Mouse (Mus musculus): Measurements from ENCODE around the gene Spock2. TPM values are rescaled to one million over a fixed set of nuclear protein-coding genes. Genes with fewer than 3 reads are reported as not detected.
"Not testable (repeated sequence)": the region's sequence is repeated elsewhere in the genome, so short reads cannot be mapped to it uniquely, and the experiment has no call there.

The Spock2 gene
- polyA plus RNA-seq, 1 experiment = 11.0 TPM

DNA sequence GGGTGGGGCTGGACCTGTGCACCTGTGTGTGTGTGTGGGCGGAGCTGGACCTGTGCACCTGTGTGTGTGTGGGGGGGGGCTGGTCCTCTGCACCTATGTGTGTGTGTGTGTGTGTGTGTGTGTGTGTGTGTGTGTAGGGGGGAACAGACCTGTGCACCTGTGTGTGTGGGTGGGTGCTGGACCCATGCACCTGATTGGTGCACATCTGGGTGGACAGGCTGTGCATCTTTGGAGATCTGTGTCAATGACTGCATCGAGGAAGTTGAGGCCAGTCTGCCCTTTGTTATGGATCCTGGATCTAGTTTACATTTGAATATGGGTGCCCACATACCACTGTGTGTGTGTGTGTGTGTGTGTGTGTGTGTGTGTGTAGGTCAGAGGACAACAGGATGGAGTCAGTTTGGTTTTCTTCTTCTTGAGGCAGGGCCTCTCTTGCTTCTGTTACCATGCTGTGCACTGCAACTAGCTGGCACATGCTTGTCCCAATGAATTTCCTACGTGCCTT is 35.7 kb downstream of the Spock2 start:
- Histone ChIP-seq H3K27me3 (ENCODE audit: control insufficient read depth, insufficient read depth, low read length, poor library complexity, severe bottlenecking) (no peaks in the 10 kb centered on the region), H3K4me1 (ENCODE audit: control insufficient read depth, insufficient read depth, low read length) (peaks cover 7% of the 10 kb centered on the region), H3K9me3 (replicated peaks; ENCODE audit: control insufficient read depth, insufficient read depth, low read length, poor library complexity, severe bottlenecking) (no peaks in the 10 kb centered on the region), H3K4me3 (ENCODE audit: low read depth, low read length) (no peak overlapping the region), H3K36me3 (ENCODE audit: control insufficient read depth, insufficient read depth, low read length, poor library complexity, severe bottlenecking) (no peaks in the 10 kb centered on the region), H3K27ac (ENCODE audit: insufficient read depth, low read length) (peak overlapping the region; percentile 24; the same call in 1 of the 2 replicates), H3K9ac (ENCODE audit: low read depth, poor library complexity, severe bottlenecking) (no peak overlapping the region)
- no peak for TF ChIP-seq POLR2A (IDR thresholded peaks at IDR 0.05; ENCODE audit: insufficient read depth, low read length)
- peak; percentile 91 for TF ChIP-seq EP300 (IDR thresholded peaks at IDR 0.05; ENCODE audit: insufficient read depth, low read depth, low read length)

DNA sequence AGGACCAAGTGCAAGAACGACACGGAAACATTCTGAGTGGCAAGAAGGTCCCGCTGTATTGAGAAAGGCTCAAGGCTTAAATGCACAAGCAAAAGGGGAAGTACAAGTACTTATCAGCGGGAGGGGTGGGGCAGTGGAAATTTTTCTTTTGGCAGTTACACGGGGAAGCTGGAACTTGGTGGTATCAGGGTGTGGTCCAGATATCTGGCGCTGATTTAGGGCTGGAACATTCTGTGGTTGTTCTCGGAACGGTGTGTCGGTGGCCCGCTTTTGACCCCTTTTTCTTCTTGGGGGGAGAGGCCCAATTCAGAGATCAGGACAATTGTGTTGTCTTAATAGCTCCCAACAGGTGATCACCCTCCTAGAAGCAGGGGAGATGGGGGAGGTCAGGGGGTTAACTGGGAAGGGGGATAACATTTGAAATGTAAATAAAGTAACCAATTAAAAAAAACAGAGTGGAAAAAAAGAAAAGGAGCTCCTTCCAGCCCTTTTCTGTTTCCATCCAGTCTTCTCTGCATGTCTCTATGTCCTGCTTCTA is 41.6 kb downstream of the Spock2 start:
- not testable (repeated sequence) for H3K4me3 ChIP-seq (ENCODE audit: low read depth, low read length); H3K36me3 ChIP-seq (ENCODE audit: control insufficient read depth, insufficient read depth, low read length, poor library complexity, severe bottlenecking); H3K9ac ChIP-seq (ENCODE audit: low read depth, poor library complexity, severe bottlenecking); H3K4me1 ChIP-seq (ENCODE audit: control insufficient read depth, insufficient read depth, low read length); H3K9me3 ChIP-seq (replicated peaks; ENCODE audit: control insufficient read depth, insufficient read depth, low read length, poor library complexity, severe bottlenecking); H3K27me3 ChIP-seq (ENCODE audit: control insufficient read depth, insufficient read depth, low read length, poor library complexity, severe bottlenecking)
- 0 out of 2 replicates have a peak, but pooled peaks have one; percentile 5 for TF ChIP-seq EP300 (IDR thresholded peaks at IDR 0.05; ENCODE audit: insufficient read depth, low read depth, low read length)
- H3K27ac ChIP-seq (ENCODE audit: insufficient read depth, low read length) = peak overlapping the region; percentile 77; the same call in 1 of the 2 replicates

DNA sequence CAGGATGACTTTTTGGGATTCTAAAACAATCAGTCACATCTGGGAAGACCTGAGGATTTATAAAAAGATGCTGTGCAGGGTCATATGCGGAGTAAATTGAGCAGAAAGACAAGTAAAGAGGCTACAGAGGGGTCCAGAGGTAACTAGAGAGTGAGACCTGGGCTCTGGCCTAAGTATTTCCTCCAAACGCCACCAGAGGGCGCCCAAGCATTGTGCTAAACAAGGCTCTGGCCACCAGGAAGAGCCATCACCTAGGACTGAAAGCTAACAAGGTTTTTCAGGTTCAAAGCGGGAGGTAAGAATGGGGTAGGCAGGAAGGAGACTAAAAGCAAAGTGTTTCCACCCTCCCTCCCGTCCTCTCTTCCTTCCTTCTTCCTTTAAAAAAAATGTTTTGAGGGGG is 42.1 kb downstream of the Spock2 start:
- H3K9ac ChIP-seq (ENCODE audit: low read depth, poor library complexity, severe bottlenecking) = no peak overlapping the region
- H3K27me3 ChIP-seq (ENCODE audit: control insufficient read depth, insufficient read depth, low read length, poor library complexity, severe bottlenecking) = no peaks in the 10 kb centered on the region
- no peaks in the 10 kb centered on the region for H3K9me3 ChIP-seq (replicated peaks; ENCODE audit: control insufficient read depth, insufficient read depth, low read length, poor library complexity, severe bottlenecking)
- peak overlapping the region; percentile 77; the same call in 1 of the 2 replicates for H3K27ac ChIP-seq (ENCODE audit: insufficient read depth, low read length)
- TF ChIP-seq POLR2A (IDR thresholded peaks at IDR 0.05; ENCODE audit: insufficient read depth, low read length) (no peak), EP300 (IDR thresholded peaks at IDR 0.05; ENCODE audit: insufficient read depth, low read depth, low read length) (no peak), CTCF (IDR thresholded peaks at IDR 0.05; ENCODE audit: low read depth, low read length) (peak; percentile 92)
- H3K4me1 ChIP-seq (ENCODE audit: control insufficient read depth, insufficient read depth, low read length) = no peaks in the 10 kb centered on the region
- no peaks in the 10 kb centered on the region for H3K36me3 ChIP-seq (ENCODE audit: control insufficient read depth, insufficient read depth, low read length, poor library complexity, severe bottlenecking)
- H3K4me3 ChIP-seq (ENCODE audit: low read depth, low read length) = no peak overlapping the region

DNA sequence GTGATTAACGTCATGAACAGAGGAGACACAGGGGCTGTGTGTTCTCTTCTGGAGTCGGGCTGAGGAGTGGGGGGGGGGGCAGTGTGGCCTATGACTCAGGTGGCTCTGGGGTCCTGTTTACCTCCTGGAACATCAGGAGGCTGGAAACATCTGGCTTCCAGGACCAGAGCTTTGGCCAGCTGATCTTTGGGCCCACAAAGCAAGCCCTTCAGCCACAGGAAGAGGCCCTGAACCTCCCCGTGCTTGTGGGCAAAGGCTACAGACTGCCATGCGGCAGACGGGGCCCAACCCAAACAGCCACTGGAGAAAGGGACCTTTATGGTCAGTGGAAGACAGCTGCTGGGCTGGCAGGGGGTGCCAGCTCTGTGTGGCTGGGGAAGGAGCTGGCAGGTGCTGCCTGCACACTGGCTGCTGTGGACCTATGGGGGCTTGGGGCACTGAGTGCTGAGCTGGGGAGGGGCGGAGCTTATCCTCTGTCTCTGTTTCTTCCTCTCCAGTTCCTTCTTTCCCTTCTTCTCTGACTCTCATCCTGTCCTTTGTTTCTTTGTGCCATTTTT is 45.2 kb downstream of the Spock2 start:
- H3K27ac ChIP-seq (ENCODE audit: insufficient read depth, low read length) = no peak overlapping the region

DNA sequence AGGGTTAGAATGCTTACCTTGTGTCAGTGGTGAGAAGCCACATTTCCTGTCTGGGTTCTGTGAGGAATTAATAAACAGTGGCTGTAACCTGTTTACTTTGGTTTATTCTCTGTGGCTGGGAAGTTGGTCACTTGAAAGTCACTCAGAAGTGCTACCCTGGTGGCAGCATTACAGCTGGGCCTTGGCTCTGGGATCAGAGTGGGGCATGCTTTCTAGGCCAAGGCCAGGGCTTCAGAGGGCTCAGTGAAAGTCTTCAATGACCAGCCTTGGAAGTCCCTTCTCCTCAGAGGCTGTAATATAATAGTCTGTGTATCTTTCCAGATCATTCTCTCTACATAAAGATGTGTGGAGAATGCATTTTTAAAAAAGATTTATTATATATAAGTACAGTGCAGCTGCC is 50.0 kb downstream of the Spock2 start:
- Histone ChIP-seq H3K4me1 (ENCODE audit: control insufficient read depth, insufficient read depth, low read length) (no peaks in the 10 kb centered on the region), H3K9me3 (replicated peaks; ENCODE audit: control insufficient read depth, insufficient read depth, low read length, poor library complexity, severe bottlenecking) (no peaks in the 10 kb centered on the region), H3K27ac (ENCODE audit: insufficient read depth, low read length) (no peak overlapping the region), H3K9ac (ENCODE audit: low read depth, poor library complexity, severe bottlenecking) (no peak overlapping the region), H3K27me3 (ENCODE audit: control insufficient read depth, insufficient read depth, low read length, poor library complexity, severe bottlenecking) (no peaks in the 10 kb centered on the region), H3K36me3 (ENCODE audit: control insufficient read depth, insufficient read depth, low read length, poor library complexity, severe bottlenecking) (no peaks in the 10 kb centered on the region), H3K4me3 (ENCODE audit: low read depth, low read length) (no peak overlapping the region)
- no peak for TF ChIP-seq CTCF (IDR thresholded peaks at IDR 0.05; ENCODE audit: low read depth, low read length)
- TF ChIP-seq EP300 (IDR thresholded peaks at IDR 0.05; ENCODE audit: insufficient read depth, low read depth, low read length) = no peak
- no peak for TF ChIP-seq POLR2A (IDR thresholded peaks at IDR 0.05; ENCODE audit: insufficient read depth, low read length)

More for the DNA sequence above, 45.2 kb downstream of the Spock2 start:
- no peaks in the 10 kb centered on the region for H3K9me3 ChIP-seq (replicated peaks; ENCODE audit: control insufficient read depth, insufficient read depth, low read length, poor library complexity, severe bottlenecking)
- no peak overlapping the region for H3K4me3 ChIP-seq (ENCODE audit: low read depth, low read length)
- TF ChIP-seq CTCF (IDR thresholded peaks at IDR 0.05; ENCODE audit: low read depth, low read length) = no peak
- TF ChIP-seq POLR2A (IDR thresholded peaks at IDR 0.05; ENCODE audit: insufficient read depth, low read length) = no peak
- no peak for TF ChIP-seq EP300 (IDR thresholded peaks at IDR 0.05; ENCODE audit: insufficient read depth, low read depth, low read length)
- no peaks in the 10 kb centered on the region for H3K4me1 ChIP-seq (ENCODE audit: control insufficient read depth, insufficient read depth, low read length)
- no peak overlapping the region for H3K9ac ChIP-seq (ENCODE audit: low read depth, poor library complexity, severe bottlenecking)
- H3K36me3 ChIP-seq (ENCODE audit: control insufficient read depth, insufficient read depth, low read length, poor library complexity, severe bottlenecking) = no peaks in the 10 kb centered on the region
- H3K27me3 ChIP-seq (ENCODE audit: control insufficient read depth, insufficient read depth, low read length, poor library complexity, severe bottlenecking) = no peaks in the 10 kb centered on the region

DNA sequence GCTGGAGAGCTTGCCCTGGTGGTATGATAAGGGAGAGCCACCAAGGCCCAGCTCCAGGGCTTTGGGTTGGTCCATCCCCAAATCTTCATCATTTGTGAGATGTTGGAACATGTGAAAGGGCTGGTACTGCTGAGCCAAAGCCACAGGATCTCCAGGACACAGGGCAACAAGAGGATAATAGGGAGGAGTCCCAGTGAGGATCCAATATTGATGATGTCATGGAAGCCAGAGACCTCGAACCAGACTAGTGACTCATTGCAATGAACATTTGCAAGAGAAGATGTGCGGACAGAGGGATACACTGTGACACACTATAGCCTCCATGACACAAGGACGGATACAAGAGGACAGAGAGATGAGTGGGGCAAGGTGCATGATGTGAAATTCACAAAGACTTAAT is 52.1 kb downstream of the Spock2 start:
- TF ChIP-seq CTCF (IDR thresholded peaks at IDR 0.05; ENCODE audit: low read depth, low read length) (no peak), EP300 (IDR thresholded peaks at IDR 0.05; ENCODE audit: insufficient read depth, low read depth, low read length) (no peak), POLR2A (IDR thresholded peaks at IDR 0.05; ENCODE audit: insufficient read depth, low read length) (no peak)
- Histone ChIP-seq H3K27me3 (ENCODE audit: control insufficient read depth, insufficient read depth, low read length, poor library complexity, severe bottlenecking) (no peaks in the 10 kb centered on the region), H3K36me3 (ENCODE audit: control insufficient read depth, insufficient read depth, low read length, poor library complexity, severe bottlenecking) (no peaks in the 10 kb centered on the region)

DNA sequence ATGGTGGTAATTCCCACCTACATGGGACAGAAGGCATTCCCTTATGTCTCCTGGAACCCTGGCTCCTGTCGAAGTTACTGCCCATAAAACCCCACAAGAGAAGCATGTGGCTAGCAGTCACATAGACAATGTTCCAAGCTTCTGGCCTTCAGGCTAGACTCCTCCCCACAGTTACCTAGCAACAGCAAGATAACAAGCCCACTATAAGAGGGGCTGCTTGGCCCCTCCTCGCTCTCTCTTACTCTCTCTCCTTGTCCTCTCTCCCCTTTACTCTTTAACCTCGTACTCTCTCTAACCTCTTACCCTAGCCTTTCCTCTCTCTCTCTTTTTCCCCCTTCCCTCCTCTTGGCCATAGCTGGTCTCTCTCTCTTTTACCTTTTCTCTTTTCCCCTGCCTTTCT is 55.4 kb downstream of the Spock2 start:
- not testable (repeated sequence) for H3K9me3 ChIP-seq (replicated peaks; ENCODE audit: control insufficient read depth, insufficient read depth, low read length, poor library complexity, severe bottlenecking); H3K27me3 ChIP-seq (ENCODE audit: control insufficient read depth, insufficient read depth, low read length, poor library complexity, severe bottlenecking); H3K36me3 ChIP-seq (ENCODE audit: control insufficient read depth, insufficient read depth, low read length, poor library complexity, severe bottlenecking); H3K4me3 ChIP-seq (ENCODE audit: low read depth, low read length); H3K27ac ChIP-seq (ENCODE audit: insufficient read depth, low read length); H3K9ac ChIP-seq (ENCODE audit: low read depth, poor library complexity, severe bottlenecking); H3K4me1 ChIP-seq (ENCODE audit: control insufficient read depth, insufficient read depth, low read length)

More for the DNA sequence above, 52.1 kb downstream of the Spock2 start:
- no peaks in the 10 kb centered on the region for H3K4me1 ChIP-seq (ENCODE audit: control insufficient read depth, insufficient read depth, low read length)
- no peak overlapping the region for H3K4me3 ChIP-seq (ENCODE audit: low read depth, low read length)
- H3K9ac ChIP-seq (ENCODE audit: low read depth, poor library complexity, severe bottlenecking) = no peak overlapping the region
- H3K9me3 ChIP-seq (replicated peaks; ENCODE audit: control insufficient read depth, insufficient read depth, low read length, poor library complexity, severe bottlenecking) = no peaks in the 10 kb centered on the region
- no peak overlapping the region for H3K27ac ChIP-seq (ENCODE audit: insufficient read depth, low read length)

DNA sequence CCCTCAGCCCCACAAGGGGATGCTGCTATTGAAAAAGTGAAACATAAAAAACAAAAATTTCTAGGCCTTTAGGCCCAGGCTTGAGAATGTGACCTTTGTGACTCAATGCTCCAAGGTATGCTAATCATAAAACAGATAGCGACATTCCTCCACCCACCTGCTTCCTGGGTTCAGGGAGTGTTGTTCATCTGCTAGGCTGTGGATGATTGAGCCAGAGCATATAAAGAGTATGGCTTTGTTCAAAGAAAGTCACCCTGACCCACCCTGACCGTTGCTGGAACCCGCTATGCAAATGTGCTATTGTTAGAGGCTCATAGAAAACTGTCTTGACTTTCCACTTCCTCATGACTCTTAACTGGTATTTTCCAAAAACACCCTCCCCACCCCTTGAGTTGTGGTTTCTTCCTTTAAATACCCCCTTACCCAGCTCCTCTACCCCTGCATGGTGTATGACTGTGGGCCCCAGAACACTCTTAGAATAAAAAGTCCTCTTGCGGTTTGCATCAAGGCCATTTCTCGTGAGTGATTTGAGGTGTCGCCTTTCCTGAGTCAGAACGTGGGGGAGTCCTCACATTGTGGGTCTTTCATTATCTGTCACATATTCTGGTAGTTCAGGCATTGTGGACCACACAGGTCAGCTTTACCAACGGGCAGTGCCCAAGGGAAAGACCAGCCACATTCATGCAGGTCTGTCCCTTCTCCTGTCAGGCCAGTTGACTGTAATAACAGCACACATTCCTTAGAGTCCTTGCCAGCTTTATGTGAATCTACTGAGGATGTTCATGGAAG is 56.4 kb downstream of the Spock2 start:
- not testable (repeated sequence) for H3K9ac ChIP-seq (ENCODE audit: low read depth, poor library complexity, severe bottlenecking); H3K4me3 ChIP-seq (ENCODE audit: low read depth, low read length); H3K27ac ChIP-seq (ENCODE audit: insufficient read depth, low read length); H3K9me3 ChIP-seq (replicated peaks; ENCODE audit: control insufficient read depth, insufficient read depth, low read length, poor library complexity, severe bottlenecking); H3K27me3 ChIP-seq (ENCODE audit: control insufficient read depth, insufficient read depth, low read length, poor library complexity, severe bottlenecking); H3K4me1 ChIP-seq (ENCODE audit: control insufficient read depth, insufficient read depth, low read length); H3K36me3 ChIP-seq (ENCODE audit: control insufficient read depth, insufficient read depth, low read length, poor library complexity, severe bottlenecking)
